Mouse (Mus musculus): ENCODE data around the gene Pyroxd2.

Pyroxd2 gene

GRCm38 (mm10) chr19:42745084-42745868 is 7.3 kb downstream of the Pyroxd2 start:
- DNase-seq (ENCODE audit: low spot score in 2 of 2) = no peak

- no peak for DNase-seq (ENCODE audit: low spot score in 2 of 2)
Observed at GRCm38 (mm10) chr19:42744162-42744586, 8.4 kb downstream of the Pyroxd2 start.

- DNase-seq (ENCODE audit: low spot score in 2 of 2) = no peak
Observed at GRCm38 (mm10) chr19:42743261-42743660, 9.3 kb downstream of the Pyroxd2 start.

DNA sequence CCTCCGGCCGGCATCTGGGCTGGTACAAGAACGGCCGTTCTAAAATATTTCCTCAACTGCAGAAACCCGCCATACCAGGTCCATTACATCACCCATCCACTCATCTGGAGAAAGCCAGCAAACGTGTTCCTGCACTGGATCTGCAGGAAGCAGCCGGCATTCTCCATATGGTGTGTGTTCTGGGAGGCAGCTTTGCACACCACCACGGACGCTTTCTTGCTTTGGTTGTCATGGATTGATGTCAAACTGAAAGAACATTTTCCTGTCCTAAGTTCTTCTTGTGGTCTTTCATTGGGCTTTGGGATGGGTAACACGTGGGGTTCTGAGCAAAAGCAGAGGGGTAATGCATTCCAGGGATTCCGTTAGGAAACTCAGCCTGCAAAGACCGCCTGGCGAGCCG is 10.7 kb downstream of the Pyroxd2 start:
- DNase-seq (ENCODE audit: low spot score in 2 of 2) = no peak

DNA sequence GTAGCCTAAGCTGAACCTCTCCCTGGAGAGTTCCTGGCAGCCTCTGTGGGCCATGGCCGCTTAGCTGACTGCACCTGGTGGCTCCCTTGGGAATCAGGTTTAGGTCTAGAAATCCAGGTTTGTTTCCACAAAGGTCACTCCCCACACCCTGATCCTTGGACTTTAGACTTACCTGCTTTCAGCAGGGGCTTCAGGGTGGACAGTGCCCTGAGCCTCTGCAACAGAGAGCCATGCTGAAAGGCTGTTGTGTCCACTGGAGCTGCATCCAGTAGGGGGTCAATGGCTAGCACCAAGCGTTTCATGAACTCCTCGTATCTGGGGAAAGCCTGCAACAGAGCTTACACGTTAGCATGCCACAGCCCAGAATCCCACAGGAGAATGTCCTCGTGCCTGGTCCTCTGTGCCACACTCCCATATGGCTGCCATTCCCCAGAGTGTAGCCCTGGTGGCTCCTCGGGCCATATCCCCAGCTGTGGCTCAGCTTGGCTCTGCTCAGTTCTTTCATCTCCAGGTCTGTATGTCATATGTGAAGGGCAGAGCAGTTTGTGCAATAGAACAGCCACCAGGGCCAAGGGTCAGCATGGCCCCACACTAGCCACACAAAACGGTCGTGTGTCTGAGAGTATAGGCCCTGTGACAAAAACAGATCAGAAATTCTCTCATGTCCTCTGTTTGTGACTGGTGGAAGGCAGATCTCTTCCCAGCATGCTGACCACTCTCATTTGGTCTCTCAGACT is 12.2 kb downstream of the Pyroxd2 start:
- DNase-seq (ENCODE audit: low spot score in 2 of 2) = no peak

GRCm38 (mm10) chr19:42739734-42740133 is 12.8 kb downstream of the Pyroxd2 start:
- DNase-seq (ENCODE audit: low spot score in 2 of 2) = no peak

GRCm38 (mm10) chr19:42737753-42738152 is 14.8 kb downstream of the Pyroxd2 start:
- DNase-seq (ENCODE audit: low spot score in 2 of 2) = no peak

- DNase-seq (ENCODE audit: low spot score in 2 of 2) = no peak
Observed at GRCm38 (mm10) chr19:42734982-42735381, 17.6 kb downstream of the Pyroxd2 start.

- no peak for DNase-seq (ENCODE audit: low spot score in 2 of 2)
Observed at GRCm38 (mm10) chr19:42727424-42727823, 25.2 kb downstream of the Pyroxd2 start.

GRCm38 (mm10) chr19:42726766-42727165 is 25.8 kb downstream of the Pyroxd2 start:
- DNase-seq (ENCODE audit: low spot score in 2 of 2) = no peak

DNA sequence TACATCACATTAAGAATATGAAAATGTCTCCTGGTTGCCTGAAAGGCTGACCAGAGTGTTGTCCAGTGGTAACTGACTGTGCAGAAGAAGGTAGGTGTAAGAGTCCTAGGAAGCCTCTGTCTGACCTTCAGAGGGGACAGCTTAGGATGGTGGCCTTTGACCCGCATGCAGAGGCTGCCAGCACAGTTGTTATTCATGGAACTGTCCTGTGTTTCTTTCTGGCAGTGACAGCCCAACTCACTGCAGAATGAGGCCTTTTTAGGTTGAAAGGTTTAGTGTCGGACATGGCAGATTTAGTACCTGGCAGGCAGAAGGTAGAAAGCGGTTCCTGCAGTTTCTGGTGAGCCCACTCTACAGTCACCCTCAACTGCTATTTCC is 26.6 kb downstream of the Pyroxd2 start:
- DNase-seq (ENCODE audit: low spot score in 2 of 2) = no peak

GRCm38 (mm10) chr19:42725056-42725972 is 27.3 kb downstream of the Pyroxd2 start:
- peak in 1 of 2 experiments; percentile 11 for DNase-seq (ENCODE audit: low spot score in 2 of 2)

DNA sequence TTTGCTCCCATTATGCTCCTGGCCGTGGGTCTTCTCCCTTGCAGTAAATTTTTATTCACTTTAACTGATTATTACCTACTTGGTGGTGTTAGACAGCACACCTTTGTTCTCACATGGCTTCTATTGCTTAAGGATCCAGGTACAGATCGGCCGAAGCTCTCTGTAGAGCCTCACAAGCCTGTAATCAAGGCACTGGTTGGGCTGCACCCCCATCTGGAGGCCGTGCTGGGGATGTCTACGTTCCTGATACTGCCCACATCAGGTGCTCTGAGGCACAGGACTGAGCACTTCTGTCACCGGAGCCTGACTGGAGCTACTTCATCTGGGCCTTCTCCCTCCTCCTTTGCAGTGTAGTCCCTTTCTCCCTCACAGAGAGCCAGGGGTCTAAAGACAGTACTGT is 29.3 kb downstream of the Pyroxd2 start:
- no peak for DNase-seq (ENCODE audit: low spot score in 2 of 2)

- DNase-seq (ENCODE audit: low spot score in 2 of 2) = no peak
Observed at GRCm38 (mm10) chr19:42722500-42722899, 30.1 kb downstream of the Pyroxd2 start.

DNA sequence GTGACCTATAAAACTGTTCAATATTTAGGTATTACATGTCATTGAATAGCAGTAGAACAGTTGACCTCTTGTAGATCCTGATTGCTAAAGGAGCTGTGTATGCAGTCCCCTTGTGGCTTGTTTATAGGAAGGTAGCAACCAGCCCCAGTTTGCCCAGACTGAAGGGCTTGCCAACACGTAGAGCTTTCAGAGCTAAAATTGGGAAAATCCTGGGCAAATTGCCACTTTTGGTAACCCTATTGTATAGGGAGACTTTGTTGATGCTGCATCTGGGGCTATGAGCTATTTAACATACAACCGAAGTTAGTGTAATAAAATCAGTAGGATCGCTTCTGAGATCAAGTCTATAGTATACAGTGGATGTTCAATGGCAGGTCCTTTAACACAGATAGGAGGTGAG is 34.5 kb downstream of the Pyroxd2 start:
- no peak for DNase-seq (ENCODE audit: low spot score in 2 of 2)

GRCm38 (mm10) chr19:42717668-42718067 is 34.9 kb downstream of the Pyroxd2 start:
- DNase-seq (ENCODE audit: low spot score in 2 of 2) = no peak

DNA sequence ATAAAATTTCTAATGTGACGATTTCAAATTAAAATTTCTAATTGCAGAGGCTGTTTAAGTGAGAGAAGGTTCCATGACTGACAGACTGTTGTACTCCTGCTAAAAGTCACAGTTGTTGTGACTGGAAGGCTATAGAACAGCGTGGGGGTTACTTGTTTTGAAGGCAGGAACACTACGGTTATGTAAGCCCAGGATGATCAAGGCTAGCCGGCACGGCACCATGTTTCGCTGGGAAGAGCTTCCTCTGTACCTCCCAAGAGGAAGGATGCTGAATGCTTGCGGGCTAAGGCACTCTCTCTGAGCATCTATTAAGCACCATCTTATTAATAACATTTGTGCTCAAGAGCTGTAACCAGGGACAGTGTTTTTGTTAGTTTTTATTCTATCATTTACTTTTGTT is 36.1 kb downstream of the Pyroxd2 start:
- no peak for DNase-seq (ENCODE audit: low spot score in 2 of 2)

DNA sequence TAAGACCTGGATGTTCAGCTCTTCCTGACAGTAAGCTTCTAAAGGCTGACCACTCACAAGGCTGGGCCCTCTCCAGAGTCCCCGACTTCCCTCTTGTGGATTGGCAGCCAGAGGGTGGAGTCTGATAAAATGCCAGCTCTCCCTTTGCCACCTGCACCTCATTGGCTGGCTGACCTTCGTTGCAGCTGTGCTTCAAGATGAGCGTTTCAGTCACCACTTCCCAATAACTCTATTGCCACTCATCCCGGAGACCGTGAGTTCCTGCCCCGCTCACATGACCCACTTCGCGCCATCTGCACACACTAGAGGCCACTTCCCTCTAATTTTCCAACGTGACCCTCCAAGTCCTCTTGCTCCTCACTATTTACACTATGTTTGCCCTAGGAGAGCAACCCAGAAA is 38.8 kb downstream of the Pyroxd2 start:
- DNase-seq (ENCODE audit: low spot score in 2 of 2) = no peak

DNA sequence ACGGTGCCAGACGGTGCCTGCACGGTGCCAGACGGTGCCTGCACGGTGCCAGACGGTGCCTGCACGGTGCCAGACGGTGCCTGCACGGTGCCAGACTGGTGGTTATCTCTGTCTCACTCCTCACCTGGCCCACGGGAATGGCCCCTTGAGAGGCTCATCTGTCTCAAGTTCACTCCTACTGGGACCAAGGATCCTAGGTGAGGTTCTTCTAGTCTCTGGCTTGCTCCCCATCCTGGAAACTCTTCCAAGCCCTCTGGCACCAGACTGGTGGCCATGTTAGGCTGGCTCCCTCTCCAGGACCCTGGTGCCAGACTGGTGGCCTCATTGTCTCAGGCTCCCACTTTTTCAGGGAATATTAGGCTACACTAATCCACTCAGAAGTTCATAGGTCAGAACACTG is 53.1 kb downstream of the Pyroxd2 start:
- no peak for DNase-seq (ENCODE audit: low spot score in 2 of 2)

DNA sequence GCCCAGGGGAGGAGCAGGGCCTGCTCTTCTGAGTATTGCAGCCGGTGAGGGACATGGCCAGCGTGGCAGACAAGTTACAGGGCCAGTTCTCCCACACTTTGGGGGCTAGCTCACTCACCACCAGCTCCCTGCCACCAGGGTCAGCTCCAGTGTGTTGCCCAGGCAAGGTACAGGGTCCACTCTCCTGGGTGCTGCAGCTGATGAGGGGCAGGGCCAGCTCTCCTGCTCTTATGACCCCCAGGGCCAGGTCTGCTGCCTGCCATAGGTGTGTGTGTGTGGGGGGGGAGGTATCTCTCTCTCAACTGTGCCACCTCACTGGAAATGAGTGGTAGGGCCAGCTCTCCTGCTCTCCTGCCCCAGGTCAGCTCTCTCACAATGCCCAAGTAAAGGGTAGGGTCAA is 54.0 kb downstream of the Pyroxd2 start:
- no peak for DNase-seq (ENCODE audit: low spot score in 2 of 2)

- DNase-seq (ENCODE audit: low spot score in 2 of 2) = no peak
Observed at GRCm38 (mm10) chr19:42697336-42697735, 55.2 kb downstream of the Pyroxd2 start.

DNA sequence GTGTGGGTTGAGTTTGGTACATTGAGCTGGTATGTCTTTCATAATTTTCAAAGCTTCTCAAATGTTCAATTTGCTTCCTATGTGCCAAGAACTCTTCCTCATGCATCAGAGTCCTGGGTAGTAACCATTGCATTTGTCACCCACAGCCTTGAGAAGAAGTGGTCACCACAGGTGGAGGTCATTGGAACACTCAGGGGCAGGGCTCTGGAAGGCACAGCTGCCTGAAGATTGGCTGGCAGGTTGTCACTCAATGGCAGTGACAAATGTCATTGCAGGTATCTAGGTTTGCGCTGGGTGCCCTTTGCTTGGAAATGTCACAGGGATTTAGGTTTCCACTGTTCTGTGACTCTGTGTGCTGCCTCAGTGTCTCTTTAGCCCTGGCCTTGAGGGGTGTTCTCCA is 62.3 kb downstream of the Pyroxd2 start:
- DNase-seq (ENCODE audit: low spot score in 2 of 2) = no peak
